Mouse (Mus musculus): ENCODE data around the gene Elk3.

DNA sequence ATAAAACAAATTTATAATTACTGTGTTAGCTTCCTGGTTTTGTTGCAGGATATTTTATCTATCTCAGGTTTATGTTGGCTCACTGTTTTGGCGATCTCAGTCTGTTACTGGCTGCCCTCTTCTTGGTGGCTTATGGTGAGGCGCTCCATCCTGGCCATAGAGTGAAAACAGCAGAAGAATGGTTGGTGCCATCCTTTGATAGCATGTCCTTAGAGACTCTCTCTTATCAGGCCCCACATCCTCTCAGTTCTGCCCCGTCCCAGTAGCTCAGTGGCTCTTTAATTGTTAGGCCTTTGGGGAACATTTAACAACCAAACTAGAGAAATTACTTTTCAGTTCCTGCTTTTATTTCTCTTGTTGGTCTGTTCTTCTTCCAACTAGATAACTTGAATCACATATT lies 112.0 kb downstream of the Elk3 start:
- no peak for TF ChIP-seq CTCF (IDR thresholded peaks at IDR 0.05)
- TF ChIP-seq POLR2A (IDR thresholded peaks at IDR 0.05; ENCODE audit: insufficient read depth, low read depth, low read length), result no peak
